Mouse (Mus musculus): Measurements from ENCODE around the gene Cntnap1. TPM values are rescaled to one million over a fixed set of nuclear protein-coding genes. Genes with fewer than 3 reads are reported as not detected.

Gene Cntnap1
- polyA plus RNA-seq, 1 experiment from 2014 or later = 2.0 TPM

GRCm38 (mm10) chr11:101190181-101190912 is 20.0 kb downstream of the Cntnap1 start:
- Histone ChIP-seq H3K9ac (no peak overlapping the region), H3K4me3 (replicated peaks) (no peak overlapping the region), H3K27ac (replicated peaks) (peak overlapping the region; percentile 83), H3K9me3 (replicated peaks) (no peaks in the 10 kb centered on the region), H3K4me2 (replicated peaks) (no peak overlapping the region), H3K27me3 (no peaks in the 10 kb centered on the region), H3K4me1 (peaks cover 24% of the 10 kb centered on the region), H3K36me3 (peaks cover 21% of the 10 kb centered on the region)
- WGBS = 46% methylated on average over 8 of the region's 8 CpGs
- ATAC-seq (ENCODE audit: insufficient number of reproducible peaks, low FRiP score, low TSS enrichment, low read depth) = no peak

- H3K4me1 ChIP-seq = peaks cover 24% of the 10 kb centered on the region
- H3K4me3 ChIP-seq (replicated peaks) = no peak overlapping the region
- 51% methylated on average over 17 of the region's 17 CpGs for WGBS
- peak overlapping the region; percentile 83 for H3K27ac ChIP-seq (replicated peaks)
- peaks cover 29% of the 10 kb centered on the region for H3K36me3 ChIP-seq
- no peak overlapping the region for H3K4me2 ChIP-seq (replicated peaks)
- H3K27me3 ChIP-seq = no peaks in the 10 kb centered on the region
- H3K9ac ChIP-seq = no peak overlapping the region
- ATAC-seq (ENCODE audit: insufficient number of reproducible peaks, low FRiP score, low TSS enrichment, low read depth) = no peak
- H3K9me3 ChIP-seq (replicated peaks) = no peaks in the 10 kb centered on the region
Observed at GRCm38 (mm10) chr11:101190913-101191907, 20.9 kb downstream of the Cntnap1 start.

DNA sequence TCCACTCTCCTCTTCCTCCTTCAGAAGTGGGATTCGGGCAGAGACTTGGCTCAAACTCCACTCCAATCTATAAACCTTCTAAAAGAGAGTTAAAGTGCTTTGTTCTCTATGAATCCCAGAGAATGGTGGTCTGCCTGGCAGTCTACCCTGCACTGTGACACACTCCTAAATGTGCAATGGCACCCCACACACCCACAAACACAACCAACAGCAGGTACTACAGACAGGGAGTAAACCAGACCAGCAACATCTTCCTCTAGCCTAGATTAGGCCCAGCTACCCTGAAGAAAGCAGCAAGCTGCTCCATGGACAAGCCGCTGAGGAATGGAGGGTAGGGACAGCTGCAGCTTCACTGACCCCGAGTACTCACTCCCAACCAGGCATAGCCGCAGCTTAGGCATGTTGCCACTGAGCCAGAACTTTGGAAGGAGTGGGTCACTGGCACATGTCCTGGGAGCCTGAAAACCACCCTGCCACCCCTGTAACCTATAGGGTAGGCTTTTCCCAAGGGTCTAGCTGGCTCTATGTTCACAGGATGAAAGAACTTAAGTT is 21.7 kb downstream of the Cntnap1 start:
- Histone ChIP-seq H3K9me3 (replicated peaks) (no peaks in the 10 kb centered on the region), H3K4me1 (peaks cover 24% of the 10 kb centered on the region), H3K27me3 (no peaks in the 10 kb centered on the region), H3K9ac (no peak overlapping the region), H3K4me3 (replicated peaks) (no peak overlapping the region), H3K36me3 (peaks cover 32% of the 10 kb centered on the region), H3K27ac (replicated peaks) (0 out of 2 replicates have a peak overlapping the region, but pooled peaks have one; percentile 1), H3K4me2 (replicated peaks) (no peak overlapping the region)
- WGBS = 67% methylated on average over 4 of the region's 4 CpGs
- no peak for ATAC-seq (ENCODE audit: insufficient number of reproducible peaks, low FRiP score, low TSS enrichment, low read depth)

DNA sequence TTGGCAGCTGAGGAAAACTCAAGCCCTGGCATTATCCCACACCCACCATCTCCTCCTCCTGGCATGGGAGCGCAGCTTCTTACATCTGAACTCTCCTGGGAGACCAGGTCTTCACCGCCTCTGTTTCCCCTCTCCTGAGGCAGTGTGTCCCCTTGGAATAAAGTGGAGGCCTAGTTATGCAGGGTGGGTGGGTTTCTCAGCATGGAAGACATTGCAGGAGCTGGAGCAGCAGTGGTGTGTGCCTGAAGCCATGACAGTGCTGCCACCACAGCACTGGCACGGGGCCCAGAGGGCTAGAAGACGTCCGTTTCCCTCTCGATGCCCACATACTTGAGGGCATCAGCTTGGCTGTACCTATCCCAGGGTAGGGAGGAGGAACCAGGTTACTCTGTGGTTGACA is 22.3 kb downstream of the Cntnap1 start:
- no peak overlapping the region for H3K4me2 ChIP-seq (replicated peaks)
- H3K9ac ChIP-seq = no peak overlapping the region
- no peak overlapping the region for H3K27ac ChIP-seq (replicated peaks)
- H3K36me3 ChIP-seq = peaks cover 36% of the 10 kb centered on the region
- H3K27me3 ChIP-seq = no peaks in the 10 kb centered on the region
- 82% methylated on average over 6 of the region's 6 CpGs for WGBS
- no peaks in the 10 kb centered on the region for H3K9me3 ChIP-seq (replicated peaks)
- ATAC-seq (ENCODE audit: insufficient number of reproducible peaks, low FRiP score, low TSS enrichment, low read depth) = no peak
- peaks cover 24% of the 10 kb centered on the region for H3K4me1 ChIP-seq
- H3K4me3 ChIP-seq (replicated peaks) = no peak overlapping the region

GRCm38 (mm10) chr11:101193076-101193475 is 22.8 kb downstream of the Cntnap1 start:
- Histone ChIP-seq H3K4me3 (replicated peaks) (no peak overlapping the region), H3K4me2 (replicated peaks) (no peak overlapping the region), H3K27ac (replicated peaks) (no peak overlapping the region), H3K9me3 (replicated peaks) (no peaks in the 10 kb centered on the region), H3K9ac (no peak overlapping the region), H3K4me1 (peaks cover 24% of the 10 kb centered on the region), H3K36me3 (peaks cover 40% of the 10 kb centered on the region), H3K27me3 (no peaks in the 10 kb centered on the region)
- no peak for ATAC-seq (ENCODE audit: insufficient number of reproducible peaks, low FRiP score, low TSS enrichment, low read depth)
- WGBS = 86% methylated on average over 7 of the region's 7 CpGs

DNA sequence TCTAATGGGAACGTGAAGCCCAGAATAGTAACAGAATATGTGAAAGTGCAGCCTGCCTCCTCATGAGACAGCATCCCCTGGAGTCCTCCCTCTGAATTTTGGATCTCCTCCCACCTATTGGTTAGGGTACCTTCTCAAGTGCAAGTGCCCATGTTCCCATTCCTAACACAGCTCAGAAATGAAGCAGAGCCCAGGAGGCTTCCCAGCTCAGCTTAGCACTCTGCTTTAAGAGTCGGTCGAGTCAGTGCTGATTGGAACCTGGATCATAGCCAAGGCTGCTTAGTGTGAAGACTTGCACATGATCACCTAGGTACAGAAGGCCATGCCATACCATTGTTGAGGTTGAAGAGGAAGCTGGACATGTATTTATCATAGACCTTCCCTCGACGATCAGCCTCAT is 23.8 kb downstream of the Cntnap1 start:
- Histone ChIP-seq H3K9me3 (replicated peaks) (no peaks in the 10 kb centered on the region), H3K27me3 (no peaks in the 10 kb centered on the region), H3K4me2 (replicated peaks) (no peak overlapping the region), H3K36me3 (peaks cover 51% of the 10 kb centered on the region), H3K4me3 (replicated peaks) (no peak overlapping the region), H3K27ac (replicated peaks) (no peak overlapping the region), H3K9ac (no peak overlapping the region), H3K4me1 (peaks cover 24% of the 10 kb centered on the region)
- 72% methylated on average over 5 of the region's 5 CpGs for WGBS
- ATAC-seq (ENCODE audit: insufficient number of reproducible peaks, low FRiP score, low TSS enrichment, low read depth) = no peak

DNA sequence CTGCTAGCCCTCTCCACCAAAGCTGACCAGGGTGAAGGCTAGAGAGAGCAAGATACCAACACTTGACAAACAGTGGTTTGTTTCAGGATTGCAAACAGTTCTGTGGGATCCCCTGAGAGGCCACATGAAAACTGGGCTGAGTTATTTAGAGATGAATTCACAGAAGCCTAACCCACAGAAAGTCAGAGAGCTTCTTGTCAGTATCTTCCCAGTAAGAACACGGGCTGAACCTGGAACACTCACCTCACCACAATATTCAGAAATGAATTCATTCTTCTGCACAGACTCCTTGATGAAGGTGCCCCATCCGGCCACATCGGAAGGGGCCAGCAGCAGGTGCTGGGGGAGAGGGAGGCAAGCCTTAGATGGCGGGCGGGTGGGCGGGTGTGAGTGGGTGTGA is 24.3 kb downstream of the Cntnap1 start:
- Histone ChIP-seq H3K27ac (replicated peaks) (no peak overlapping the region), H3K4me2 (replicated peaks) (no peak overlapping the region), H3K9ac (no peak overlapping the region), H3K36me3 (peaks cover 56% of the 10 kb centered on the region), H3K27me3 (no peaks in the 10 kb centered on the region), H3K9me3 (replicated peaks) (no peaks in the 10 kb centered on the region), H3K4me1 (peaks cover 19% of the 10 kb centered on the region), H3K4me3 (replicated peaks) (no peak overlapping the region)
- ATAC-seq (ENCODE audit: insufficient number of reproducible peaks, low FRiP score, low TSS enrichment, low read depth) = no peak
- 81% methylated on average over 6 of the region's 6 CpGs for WGBS

DNA sequence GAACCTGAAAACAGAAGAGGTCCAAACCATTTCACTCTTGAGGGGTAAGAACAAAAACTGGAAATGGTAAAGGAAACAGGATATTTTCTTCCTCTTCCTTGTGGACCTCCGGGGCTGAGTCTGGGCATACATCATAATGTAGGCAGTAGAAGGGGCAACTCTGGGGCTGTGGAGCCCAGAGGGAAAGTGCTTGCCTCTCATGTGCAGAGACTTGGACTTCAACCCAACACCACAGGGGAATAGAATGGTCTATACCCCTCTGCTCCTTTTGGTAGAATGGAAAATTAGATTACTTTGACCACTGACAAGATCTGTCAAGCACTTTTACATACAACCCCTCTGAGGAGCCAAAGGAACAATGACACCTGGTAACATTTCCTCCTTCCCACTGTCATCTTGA is 24.8 kb downstream of the Cntnap1 start:
- Histone ChIP-seq H3K9me3 (replicated peaks) (no peaks in the 10 kb centered on the region), H3K27ac (replicated peaks) (no peak overlapping the region), H3K27me3 (no peaks in the 10 kb centered on the region), H3K9ac (no peak overlapping the region), H3K4me1 (peaks cover 14% of the 10 kb centered on the region), H3K4me2 (replicated peaks) (no peak overlapping the region), H3K36me3 (peaks cover 61% of the 10 kb centered on the region), H3K4me3 (replicated peaks) (no peak overlapping the region)
- 82% methylated on average over 1 of the region's 1 CpGs for WGBS
- ATAC-seq (ENCODE audit: insufficient number of reproducible peaks, low FRiP score, low TSS enrichment, low read depth) = no peak

GRCm38 (mm10) chr11:101195571-101195970 is 25.2 kb downstream of the Cntnap1 start:
- peaks cover 65% of the 10 kb centered on the region for H3K36me3 ChIP-seq
- 87% methylated on average over 8 of the region's 8 CpGs for WGBS
- no peak overlapping the region for H3K9ac ChIP-seq
- no peak overlapping the region for H3K27ac ChIP-seq (replicated peaks)
- H3K9me3 ChIP-seq (replicated peaks) = no peaks in the 10 kb centered on the region
- H3K4me1 ChIP-seq = peaks cover 10% of the 10 kb centered on the region
- no peak for ATAC-seq (ENCODE audit: insufficient number of reproducible peaks, low FRiP score, low TSS enrichment, low read depth)
- no peaks in the 10 kb centered on the region for H3K27me3 ChIP-seq
- no peak overlapping the region for H3K4me2 ChIP-seq (replicated peaks)
- H3K4me3 ChIP-seq (replicated peaks) = no peak overlapping the region

DNA sequence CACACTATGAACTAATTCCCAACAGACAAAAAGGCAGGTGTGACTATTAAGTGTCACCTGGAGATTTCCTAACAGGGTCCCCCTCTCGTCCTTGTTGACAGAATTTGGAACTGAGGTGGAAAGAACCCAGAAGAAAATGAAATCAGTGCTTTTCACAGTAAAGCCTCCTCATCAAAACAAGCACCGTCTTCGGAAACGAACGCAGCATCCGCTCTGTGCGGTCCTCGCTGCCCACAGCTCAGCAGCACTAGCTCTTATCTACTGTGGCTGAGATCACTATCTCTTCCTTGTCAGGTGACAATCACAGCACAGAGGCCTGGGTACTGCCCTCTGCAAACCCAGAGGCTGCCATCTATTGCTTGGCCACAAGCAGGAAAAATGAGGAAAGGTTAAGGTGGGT is 25.9 kb downstream of the Cntnap1 start:
- Histone ChIP-seq H3K9ac (no peak overlapping the region), H3K27ac (replicated peaks) (no peak overlapping the region), H3K27me3 (no peaks in the 10 kb centered on the region), H3K4me1 (peaks cover 4% of the 10 kb centered on the region), H3K4me2 (replicated peaks) (no peak overlapping the region), H3K9me3 (replicated peaks) (no peaks in the 10 kb centered on the region), H3K4me3 (replicated peaks) (no peak overlapping the region), H3K36me3 (peaks cover 69% of the 10 kb centered on the region)
- 88% methylated on average over 8 of the region's 8 CpGs for WGBS
- ATAC-seq (ENCODE audit: insufficient number of reproducible peaks, low FRiP score, low TSS enrichment, low read depth) = no peak

DNA sequence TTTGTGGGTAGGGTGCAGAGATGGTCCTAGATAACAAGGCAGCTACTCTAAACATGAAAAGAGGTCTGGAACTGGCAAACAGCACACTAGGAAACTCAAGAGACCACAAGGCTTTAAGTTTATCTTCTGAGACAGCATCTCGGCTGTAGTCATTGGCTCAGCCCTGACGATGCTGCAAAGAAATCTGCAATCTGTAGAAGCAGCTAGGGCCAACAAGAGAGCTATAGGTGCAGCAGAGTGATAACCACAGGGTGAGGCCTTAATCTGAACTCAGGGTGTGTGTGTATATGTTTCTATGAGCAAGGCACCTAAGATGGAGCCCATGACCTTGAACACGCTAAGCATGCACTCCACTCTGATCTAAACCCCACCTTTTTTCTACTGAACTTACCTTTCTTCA is 29.2 kb downstream of the Cntnap1 start:
- ATAC-seq (ENCODE audit: insufficient number of reproducible peaks, low FRiP score, low TSS enrichment, low read depth) = no peak
- H3K27ac ChIP-seq (replicated peaks) = no peak overlapping the region
- H3K9ac ChIP-seq = no peak overlapping the region
- no peaks in the 10 kb centered on the region for H3K9me3 ChIP-seq (replicated peaks)
- no peaks in the 10 kb centered on the region for H3K4me1 ChIP-seq
- 92% methylated on average over 3 of the region's 3 CpGs for WGBS
- H3K4me3 ChIP-seq (replicated peaks) = no peak overlapping the region
- peaks cover 74% of the 10 kb centered on the region for H3K36me3 ChIP-seq
- no peak overlapping the region for H3K4me2 ChIP-seq (replicated peaks)
- H3K27me3 ChIP-seq = no peaks in the 10 kb centered on the region
